Mouse (Mus musculus): ENCODE results near the gene Ripor3.

DNA sequence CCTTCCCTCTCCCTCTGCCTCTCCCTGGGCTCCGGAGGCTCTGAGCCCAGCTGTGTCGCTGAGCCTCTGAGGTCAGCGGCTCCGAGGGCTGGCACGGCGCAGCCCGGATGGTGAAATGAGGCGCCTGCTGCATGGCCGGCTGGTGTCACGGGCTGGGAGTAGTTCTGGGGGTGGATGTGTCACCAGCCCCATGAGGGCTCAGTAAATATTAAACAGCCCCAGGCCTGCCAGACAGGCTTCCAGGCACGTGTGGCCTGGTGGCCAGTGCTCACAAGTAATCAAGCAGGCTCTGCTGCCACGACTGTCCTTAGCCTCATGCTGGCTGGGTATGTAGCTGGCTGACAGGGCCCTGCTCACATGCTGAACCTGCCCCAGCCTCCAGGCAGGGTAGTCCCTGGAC lies 7.0 kb downstream of the Ripor3 start:
- no peak for TF ChIP-seq POLR2A (IDR thresholded peaks at IDR 0.05; ENCODE audit: insufficient read depth, low read length)
- TF ChIP-seq CTCF (IDR thresholded peaks at IDR 0.05; ENCODE audit: low read depth, low read length) = no peak
